Mouse (Mus musculus): ENCODE results near the gene Cxcl1. TPM values are rescaled to one million over a fixed set of nuclear protein-coding genes. Genes with fewer than 3 reads are reported as not detected.
"Not testable (repeated sequence)": the region's sequence is repeated elsewhere in the genome, so short reads cannot be mapped to it uniquely, and the experiment has no call there.

Gene Cxcl1
- 0.35 and 0.55 TPM in 2 replicates for polyA plus RNA-seq (2015; fragmentation: Nextera tagmentation; extraction: Ambion mirVana)

DNA sequence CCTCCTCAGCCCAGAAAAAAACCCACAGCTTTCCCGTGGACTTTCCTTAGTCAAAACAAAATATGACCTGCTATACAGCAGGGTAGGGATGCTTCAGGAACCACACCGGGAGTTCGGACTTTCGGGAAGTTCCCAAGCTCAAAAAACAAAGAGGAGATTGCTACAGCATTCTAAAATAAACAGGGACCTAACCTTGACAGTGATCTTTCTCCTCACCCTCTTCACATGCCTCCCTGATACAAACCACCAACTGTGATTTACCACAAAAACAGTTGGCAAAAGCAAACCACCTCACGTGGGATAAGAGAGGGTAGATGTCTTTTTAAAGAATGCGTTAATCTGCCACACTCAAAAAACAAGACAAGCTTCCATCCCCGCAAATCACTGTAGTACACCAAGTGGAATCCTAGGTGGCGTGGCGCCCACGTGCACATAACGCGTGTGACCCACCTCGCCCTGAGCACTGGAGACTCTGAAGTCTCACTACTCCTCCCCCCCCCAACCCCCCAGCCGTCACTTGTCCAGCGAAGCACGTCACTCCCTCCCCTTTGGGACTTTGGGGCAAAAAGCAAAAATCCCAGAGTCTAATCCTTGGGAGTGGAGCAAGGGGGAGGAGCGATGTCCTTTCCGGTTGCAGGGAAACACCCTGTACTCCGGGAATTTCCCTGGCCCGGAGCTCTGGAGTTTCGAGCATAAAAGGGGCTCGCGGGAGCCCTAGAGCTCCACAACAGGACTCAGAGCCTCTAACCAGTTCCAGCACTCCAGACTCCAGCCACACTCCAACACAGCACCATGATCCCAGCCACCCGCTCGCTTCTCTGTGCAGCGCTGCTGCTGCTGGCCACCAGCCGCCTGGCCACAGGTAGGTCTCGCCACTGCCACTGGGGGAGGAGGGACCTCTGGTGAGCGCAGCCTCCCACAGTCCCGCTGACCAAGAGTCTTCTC lies at the start of gene Cxcl1:
Gene Cxcl1 (plus strand): TSS at position 723 of the 945 bp plus-strand sequence.
- peak within 1 kb of the TSS; percentile 56 for H3K4me3 ChIP-seq
- peak within 1 kb of the TSS; percentile 49 for H3K9ac ChIP-seq
- no peak within 1 kb of the TSS for H3K27ac ChIP-seq (replicated peaks)
- H3K4me2 ChIP-seq = peak within 1 kb of the TSS; percentile 99
- H3K4me1 ChIP-seq (replicated peaks) = peaks cover 9% of the 10 kb centered on the region; the same call in 1 of the 2 replicates
- whole genome bisulfite sequencing = 4% methylated on average over 30 of the region's 30 CpGs
- H3K27me3 ChIP-seq = 0 out of 2 replicates have a peak, but pooled peaks cover 2% of the 10 kb centered on the region
- H3K9me3 ChIP-seq = no peaks in the 10 kb centered on the region
- peak; percentile 89 for ATAC-seq (ENCODE audit: low FRiP score, low read depth)
- no peaks in the 10 kb centered on the region for H3K36me3 ChIP-seq

DNA sequence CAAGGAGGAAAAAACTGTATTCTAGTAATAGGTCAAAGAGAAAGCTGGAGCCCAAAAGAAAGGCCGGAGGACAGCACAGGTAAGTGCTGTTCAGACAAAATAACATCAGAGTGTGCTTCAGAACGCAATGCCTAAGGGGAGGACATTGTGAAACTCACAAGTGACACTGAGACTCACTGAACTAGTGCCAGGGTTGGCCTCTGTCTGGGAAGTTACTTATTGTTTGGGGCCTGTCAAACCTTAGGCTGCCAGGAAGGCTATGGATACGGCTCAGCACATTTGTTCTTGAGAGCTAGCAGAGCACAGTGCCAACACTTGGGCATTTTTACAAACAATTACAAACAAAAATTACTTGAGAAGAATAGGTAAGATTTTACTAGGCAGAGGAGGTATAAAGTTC lies 47.1 kb upstream of the Cxcl1 start:
- ATAC-seq (ENCODE audit: low FRiP score, low read depth) = no peak
- H3K9ac ChIP-seq = no peak overlapping the region
- no peak overlapping the region for H3K4me2 ChIP-seq
- no peak overlapping the region for H3K4me3 ChIP-seq
- no peaks in the 10 kb centered on the region for H3K36me3 ChIP-seq
- WGBS = 82% methylated on average over 3 of the region's 3 CpGs
- no peaks in the 10 kb centered on the region for H3K27me3 ChIP-seq
- no peaks in the 10 kb centered on the region for H3K4me1 ChIP-seq (replicated peaks)
- H3K9me3 ChIP-seq = no peaks in the 10 kb centered on the region
- H3K27ac ChIP-seq (replicated peaks) = no peak overlapping the region

DNA sequence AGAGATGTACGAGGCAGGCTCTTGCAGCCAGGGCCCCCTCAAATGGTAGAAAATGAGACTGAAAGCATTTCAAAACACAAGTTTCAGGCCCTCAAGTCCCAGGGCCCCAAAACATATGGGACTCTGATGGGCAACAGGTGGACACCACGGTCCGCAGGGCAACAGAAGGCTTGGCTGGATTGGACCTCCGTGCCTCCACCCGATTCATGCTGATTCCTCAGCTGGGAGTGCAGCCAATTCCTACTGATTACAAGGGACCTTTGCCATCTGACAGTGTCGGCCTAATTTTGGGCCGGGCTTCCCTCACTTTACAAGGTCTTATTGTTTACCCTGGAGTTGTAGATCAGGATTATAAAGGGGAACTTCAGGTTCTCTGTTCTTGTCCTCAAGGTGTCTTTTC lies 40.9 kb upstream of the Cxcl1 start:
- WGBS = 88% methylated on average over 7 of the region's 7 CpGs
- not testable (repeated sequence) for H3K9me3 ChIP-seq; H3K36me3 ChIP-seq; ATAC-seq (ENCODE audit: low FRiP score, low read depth); H3K27ac ChIP-seq (replicated peaks); H3K9ac ChIP-seq; H3K4me1 ChIP-seq (replicated peaks); H3K4me3 ChIP-seq; H3K27me3 ChIP-seq; H3K4me2 ChIP-seq

DNA sequence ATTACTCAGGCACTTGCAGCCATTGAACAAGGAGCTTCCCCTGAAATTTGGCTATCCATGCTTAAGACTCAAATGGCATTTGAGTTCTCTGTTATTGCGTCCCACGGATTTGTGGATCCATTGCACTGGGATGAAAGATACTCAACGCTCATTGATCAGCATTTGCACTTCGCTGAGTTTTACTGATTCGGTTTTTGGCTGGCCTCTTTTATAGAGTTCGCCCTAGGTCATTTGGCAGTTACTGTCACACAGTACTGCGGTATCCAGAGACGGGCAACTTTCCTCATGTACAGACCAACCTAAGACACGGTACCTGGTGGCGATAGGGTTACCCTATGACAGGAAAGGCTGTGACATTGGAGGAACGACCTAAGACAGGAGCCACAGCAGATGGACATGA lies 39.6 kb upstream of the Cxcl1 start:
- H3K36me3 ChIP-seq; H3K4me1 ChIP-seq (replicated peaks); H3K9ac ChIP-seq; ATAC-seq (ENCODE audit: low FRiP score, low read depth); H3K4me2 ChIP-seq; H3K27me3 ChIP-seq; H3K27ac ChIP-seq (replicated peaks); H3K9me3 ChIP-seq; H3K4me3 ChIP-seq: not testable (repeated sequence)
- 95% methylated on average over 11 of the region's 11 CpGs for WGBS

DNA sequence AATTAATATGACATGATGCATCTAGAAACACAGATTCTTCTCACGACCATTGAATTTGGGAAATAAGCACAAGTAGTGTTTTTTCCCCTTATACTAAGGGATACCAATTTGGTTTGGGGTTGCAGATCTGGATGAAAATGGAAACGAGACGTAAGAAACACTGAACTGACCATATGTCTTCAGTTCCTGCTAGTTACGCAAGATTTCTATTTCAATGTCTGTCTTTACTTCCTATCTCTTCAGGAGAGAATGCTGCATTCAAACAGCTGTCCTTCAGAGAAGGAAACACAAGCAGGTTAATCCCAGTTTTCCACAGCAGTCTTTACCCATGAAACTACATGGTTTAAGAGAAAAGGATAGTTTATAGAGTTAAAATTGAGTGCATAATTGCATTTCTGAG lies 37.8 kb upstream of the Cxcl1 start:
- Histone ChIP-seq H3K9ac (no peak overlapping the region), H3K36me3 (no peaks in the 10 kb centered on the region), H3K4me2 (no peak overlapping the region), H3K27ac (replicated peaks) (no peak overlapping the region), H3K27me3 (no peaks in the 10 kb centered on the region), H3K9me3 (no peaks in the 10 kb centered on the region), H3K4me1 (replicated peaks) (no peaks in the 10 kb centered on the region), H3K4me3 (no peak overlapping the region)
- ATAC-seq (ENCODE audit: low FRiP score, low read depth) = no peak
- WGBS = 88% methylated on average over 4 of the region's 4 CpGs

DNA sequence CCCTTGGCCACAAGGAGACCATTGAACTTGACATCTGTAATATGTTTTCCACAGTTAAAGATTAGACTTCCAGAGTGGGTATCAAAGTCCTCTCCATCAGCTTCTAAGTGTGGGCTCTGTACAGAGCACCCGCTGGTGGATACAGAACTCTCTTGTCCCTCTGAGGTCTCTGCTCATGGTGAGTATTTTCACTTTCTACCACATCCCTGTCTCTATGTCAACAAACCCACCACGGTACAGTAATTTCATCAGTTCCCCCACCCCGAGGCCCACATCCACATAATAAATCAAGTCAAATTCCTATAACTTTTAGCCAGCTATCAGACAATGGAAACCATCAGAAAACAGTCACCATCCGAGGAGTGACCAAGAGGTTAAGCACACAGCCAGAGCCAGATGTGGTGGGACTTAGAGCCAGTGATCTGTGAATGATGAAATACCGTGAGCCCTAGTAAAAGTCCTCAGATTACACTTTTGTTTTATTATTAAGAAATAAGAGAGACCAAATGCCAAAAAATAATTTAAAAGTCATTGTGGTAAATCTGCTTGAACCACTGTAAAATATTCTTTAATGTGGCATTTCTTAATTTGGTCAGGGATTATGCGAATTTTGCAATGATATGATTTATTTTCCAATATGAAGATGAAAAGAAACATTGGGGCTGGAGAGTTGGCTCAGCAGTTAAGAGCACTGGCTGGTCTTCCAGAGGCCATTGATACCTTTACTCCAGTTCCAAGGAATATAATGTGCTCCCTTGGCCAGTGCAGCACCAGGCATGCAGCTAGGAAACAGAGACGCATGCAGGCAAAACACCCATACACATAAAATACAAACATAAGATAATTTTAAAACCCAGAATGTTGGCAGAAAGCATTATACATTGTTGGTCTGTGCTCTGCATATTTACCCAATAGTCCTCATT lies 35.5 kb upstream of the Cxcl1 start:
- H3K27ac ChIP-seq (replicated peaks) = no peak overlapping the region
- H3K9ac ChIP-seq = no peak overlapping the region
- 84% methylated on average over 7 of the region's 7 CpGs for WGBS
- H3K4me1 ChIP-seq (replicated peaks) = no peaks in the 10 kb centered on the region
- no peak overlapping the region for H3K4me3 ChIP-seq
- no peaks in the 10 kb centered on the region for H3K9me3 ChIP-seq
- no peaks in the 10 kb centered on the region for H3K27me3 ChIP-seq
- H3K4me2 ChIP-seq = no peak overlapping the region
- H3K36me3 ChIP-seq = no peaks in the 10 kb centered on the region
- ATAC-seq (ENCODE audit: low FRiP score, low read depth) = no peak

DNA sequence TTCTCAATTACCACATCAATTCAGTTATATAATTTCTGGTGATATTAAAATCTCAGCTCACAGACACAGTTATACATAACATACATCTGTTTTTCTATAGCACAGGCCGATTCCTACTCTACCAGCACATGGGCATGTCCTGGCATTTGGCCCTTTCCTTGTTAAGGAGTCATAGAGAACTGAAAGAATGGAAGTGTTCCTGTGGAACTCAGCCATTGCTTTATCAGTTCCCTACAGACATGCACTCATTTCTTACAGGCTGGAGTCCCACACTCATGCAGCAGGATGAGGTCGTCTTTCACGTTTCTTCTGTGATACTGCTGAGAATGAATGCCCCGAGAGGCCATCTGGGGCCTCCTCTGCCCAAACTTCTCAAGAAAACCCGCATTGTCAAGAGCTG lies 33.6 kb upstream of the Cxcl1 start:
- WGBS = 84% methylated on average over 5 of the region's 5 CpGs
- no peak for ATAC-seq (ENCODE audit: low FRiP score, low read depth)
- H3K9me3 ChIP-seq = no peaks in the 10 kb centered on the region

DNA sequence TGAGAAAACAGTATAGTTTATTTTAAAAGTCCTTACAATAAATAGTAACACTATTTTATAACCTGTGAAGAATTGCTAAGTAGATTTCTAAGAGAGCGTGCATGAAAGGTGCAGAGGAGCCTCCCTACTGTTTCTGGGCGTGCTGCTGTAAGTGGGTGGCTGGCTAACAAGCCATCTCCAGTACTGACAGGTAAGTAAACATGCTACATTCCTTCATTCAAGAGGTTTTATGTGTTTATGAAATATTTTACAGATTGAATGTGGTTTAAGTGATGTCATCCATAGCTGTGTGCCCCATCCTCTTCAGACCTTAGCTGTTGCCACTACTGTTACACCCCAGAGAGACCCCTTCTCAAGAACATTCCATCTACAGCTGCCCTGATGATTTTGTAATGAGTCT lies 32.6 kb upstream of the Cxcl1 start:
- no peak overlapping the region for H3K27ac ChIP-seq (replicated peaks)
- no peaks in the 10 kb centered on the region for H3K27me3 ChIP-seq
- 89% methylated on average over 2 of the region's 2 CpGs for WGBS
- H3K4me2 ChIP-seq = no peak overlapping the region
- no peak for ATAC-seq (ENCODE audit: low FRiP score, low read depth)
- no peaks in the 10 kb centered on the region for H3K4me1 ChIP-seq (replicated peaks)
- no peaks in the 10 kb centered on the region for H3K36me3 ChIP-seq
- no peak overlapping the region for H3K9ac ChIP-seq
- no peak overlapping the region for H3K4me3 ChIP-seq
- H3K9me3 ChIP-seq = no peaks in the 10 kb centered on the region

More for the DNA sequence above, 33.6 kb upstream of the Cxcl1 start:
- Histone ChIP-seq H3K4me2 (no peak overlapping the region), H3K4me1 (replicated peaks) (no peaks in the 10 kb centered on the region), H3K36me3 (no peaks in the 10 kb centered on the region), H3K27ac (replicated peaks) (no peak overlapping the region), H3K9ac (no peak overlapping the region), H3K27me3 (no peaks in the 10 kb centered on the region), H3K4me3 (no peak overlapping the region)

DNA sequence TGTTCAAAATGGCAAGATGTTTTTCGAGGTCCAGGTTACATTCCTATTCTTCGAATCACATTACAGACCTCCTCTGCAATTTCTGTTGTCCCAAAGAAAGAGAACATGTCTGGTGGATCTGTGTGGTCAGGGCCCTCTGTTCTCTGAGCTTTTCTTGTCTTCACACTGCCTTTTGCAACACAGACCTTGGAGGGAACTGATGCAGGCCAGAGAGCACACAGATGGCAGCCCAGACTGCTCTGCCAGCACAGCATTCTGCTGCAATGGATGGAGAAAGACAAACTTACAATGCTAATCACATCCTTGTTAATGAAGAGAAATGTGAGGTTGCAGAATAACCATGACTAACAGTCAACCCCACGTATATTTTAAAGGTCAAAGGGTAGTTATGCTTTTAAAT lies 32.0 kb upstream of the Cxcl1 start:
- H3K27me3 ChIP-seq = no peaks in the 10 kb centered on the region
- no peaks in the 10 kb centered on the region for H3K4me1 ChIP-seq (replicated peaks)
- H3K9me3 ChIP-seq = no peaks in the 10 kb centered on the region
- H3K4me3 ChIP-seq = no peak overlapping the region
- no peaks in the 10 kb centered on the region for H3K36me3 ChIP-seq
- WGBS = 80% methylated on average over 3 of the region's 3 CpGs
- H3K27ac ChIP-seq (replicated peaks) = no peak overlapping the region
- H3K4me2 ChIP-seq = no peak overlapping the region
- H3K9ac ChIP-seq = no peak overlapping the region
- no peak for ATAC-seq (ENCODE audit: low FRiP score, low read depth)

DNA sequence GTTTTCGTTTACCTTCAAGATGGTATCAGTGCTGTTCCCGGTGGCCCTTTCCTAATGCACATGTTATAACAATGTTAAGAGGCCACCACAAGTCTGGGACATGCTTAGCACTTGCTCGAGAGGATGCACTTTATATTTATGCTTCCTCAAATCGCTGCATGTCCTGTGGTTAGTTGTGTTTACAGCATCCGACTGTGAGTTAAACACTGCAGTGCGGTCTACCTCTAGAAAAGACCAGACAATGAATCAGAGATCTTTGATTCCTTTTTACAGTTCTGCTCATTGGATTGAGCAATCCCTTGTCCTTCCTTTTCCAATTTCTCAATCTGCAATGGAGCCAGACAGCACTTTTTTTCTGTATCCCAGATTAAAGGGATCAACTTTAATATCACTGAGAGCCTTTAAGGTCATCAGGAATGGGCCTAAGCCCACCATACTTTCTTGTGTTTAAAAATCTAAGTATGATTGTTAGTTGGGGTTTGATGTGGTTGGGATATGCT lies 29.1 kb upstream of the Cxcl1 start:
- 85% methylated on average over 6 of the region's 6 CpGs for WGBS
- H3K36me3 ChIP-seq = no peaks in the 10 kb centered on the region
- H3K27ac ChIP-seq (replicated peaks) = no peak overlapping the region
- no peaks in the 10 kb centered on the region for H3K27me3 ChIP-seq
- no peak overlapping the region for H3K4me2 ChIP-seq
- no peaks in the 10 kb centered on the region for H3K9me3 ChIP-seq
- no peaks in the 10 kb centered on the region for H3K4me1 ChIP-seq (replicated peaks)
- no peak for ATAC-seq (ENCODE audit: low FRiP score, low read depth)
- H3K4me3 ChIP-seq = no peak overlapping the region
- H3K9ac ChIP-seq = no peak overlapping the region

DNA sequence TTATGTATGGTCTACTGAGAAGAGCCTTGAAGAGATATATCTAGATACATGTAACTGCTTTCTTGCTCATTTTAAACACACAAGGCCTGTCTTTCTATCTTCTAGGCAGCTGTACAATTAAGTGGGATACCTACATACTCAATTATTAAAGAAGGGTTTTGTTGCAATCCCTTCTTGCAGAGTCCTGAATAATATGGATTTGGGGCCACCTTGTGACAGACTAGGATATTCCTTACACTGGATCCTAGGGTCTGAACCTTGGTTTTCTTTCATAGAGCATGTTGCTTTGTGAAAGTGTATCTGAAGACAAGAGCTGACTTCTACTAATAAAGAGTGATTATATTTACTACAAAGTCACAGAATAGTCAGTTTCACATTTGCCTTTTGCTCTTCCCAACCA lies 24.3 kb upstream of the Cxcl1 start:
- no peaks in the 10 kb centered on the region for H3K27me3 ChIP-seq
- H3K9ac ChIP-seq = no peak overlapping the region
- H3K36me3 ChIP-seq = no peaks in the 10 kb centered on the region
- no peak overlapping the region for H3K27ac ChIP-seq (replicated peaks)
- H3K4me1 ChIP-seq (replicated peaks) = no peaks in the 10 kb centered on the region
- no peaks in the 10 kb centered on the region for H3K9me3 ChIP-seq
- ATAC-seq (ENCODE audit: low FRiP score, low read depth) = no peak
- H3K4me2 ChIP-seq = no peak overlapping the region
- no peak overlapping the region for H3K4me3 ChIP-seq

DNA sequence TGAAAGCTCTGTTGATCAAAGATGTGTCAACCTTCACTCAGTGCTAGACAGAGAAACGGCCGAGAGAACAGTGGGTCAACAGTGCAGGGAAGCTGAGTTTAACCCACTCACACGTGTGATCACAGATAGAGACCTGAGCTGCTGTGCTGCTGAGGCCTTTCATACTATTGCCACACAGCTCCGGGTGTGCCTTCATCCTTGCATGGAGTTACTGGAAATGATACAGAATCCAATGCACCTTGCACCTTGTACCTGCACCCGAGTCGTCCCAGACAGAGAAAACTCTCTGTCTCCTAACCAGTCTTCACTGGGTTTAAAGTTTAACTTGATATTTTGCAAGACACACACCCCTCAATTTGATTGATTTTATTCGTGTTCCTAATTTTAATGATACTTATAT lies 18.7 kb upstream of the Cxcl1 start:
- Histone ChIP-seq H3K9ac (no peak overlapping the region), H3K36me3 (no peaks in the 10 kb centered on the region), H3K9me3 (no peaks in the 10 kb centered on the region), H3K27me3 (no peaks in the 10 kb centered on the region), H3K4me2 (no peak overlapping the region), H3K27ac (replicated peaks) (no peak overlapping the region), H3K4me3 (no peak overlapping the region), H3K4me1 (replicated peaks) (no peaks in the 10 kb centered on the region)
- 84% methylated on average over 7 of the region's 7 CpGs for whole genome bisulfite sequencing
- ATAC-seq (ENCODE audit: low FRiP score, low read depth) = no peak
